Mouse (Mus musculus) hindlimb bud, embryonic 11.5 days (tissue): ENCODE data around the gene Dcbld2.

Experiments
- DNase-seq: peaks from one replicate; pipeline ENCODE4 v3.0.0-alpha.2; 2012; ENCODE audit warnings: low read depth, low spot score; ENCODE audit errors: extremely low spot score

Dcbld2 gene

GRCm38 (mm10) chr16:58481906-58482270 lies 73.6 kb downstream of the Dcbld2 start:
- DNase-seq: no peak

- DNase-seq: no peak
Observed at GRCm38 (mm10) chr16:58482296-58482695, 74.1 kb downstream of the Dcbld2 start.

GRCm38 (mm10) chr16:58487861-58488260 lies 79.6 kb downstream of the Dcbld2 start:
- no peak for DNase-seq

- no peak for DNase-seq
Observed at GRCm38 (mm10) chr16:58496791-58497190, 88.5 kb downstream of the Dcbld2 start.

- no peak for DNase-seq
Observed at GRCm38 (mm10) chr16:58497886-58498713, 89.9 kb downstream of the Dcbld2 start.

- no peak for DNase-seq
Observed at GRCm38 (mm10) chr16:58499172-58499584, 90.9 kb downstream of the Dcbld2 start.

GRCm38 (mm10) chr16:58499650-58500049 lies 91.4 kb downstream of the Dcbld2 start:
- no peak for DNase-seq

- no peak for DNase-seq
Observed at GRCm38 (mm10) chr16:58501760-58502301, 93.6 kb downstream of the Dcbld2 start.

- no peak for DNase-seq
Observed at GRCm38 (mm10) chr16:58502566-58502965, 94.3 kb downstream of the Dcbld2 start.

GRCm38 (mm10) chr16:58504945-58505344 lies 96.7 kb downstream of the Dcbld2 start:
- DNase-seq: no peak

GRCm38 (mm10) chr16:58512181-58512761 lies 104.0 kb downstream of the Dcbld2 start:
- no peak for DNase-seq

- no peak for DNase-seq
Observed at GRCm38 (mm10) chr16:58512887-58513286, 104.6 kb downstream of the Dcbld2 start.

GRCm38 (mm10) chr16:58513755-58514154 lies 105.5 kb downstream of the Dcbld2 start:
- DNase-seq: no peak

GRCm38 (mm10) chr16:58514565-58514964 lies 106.3 kb downstream of the Dcbld2 start:
- no peak for DNase-seq

GRCm38 (mm10) chr16:58516161-58516560 lies 107.9 kb downstream of the Dcbld2 start:
- DNase-seq: no peak

GRCm38 (mm10) chr16:58516960-58517798 lies 108.9 kb downstream of the Dcbld2 start:
- DNase-seq: no peak
